Mouse (Mus musculus) ES-E14 (cell line): ENCODE results near the gene F2rl1. TPM values are rescaled to one million over a fixed set of nuclear protein-coding genes. Genes with fewer than 3 reads are reported as not detected.

ENCODE experiments used
- DNase-seq: peaks from one replicate; pipeline ENCODE4 v3.0.0-alpha.2; 2013; ENCODE audit warnings: low read depth, low spot score
- H3K27ac ChIP-seq: 2 replicates; pipeline ENCODE4 v1.5.1; 2012; ENCODE audit warnings: low read depth, mild to moderate bottlenecking, low read length, moderate library complexity, mixed read lengths; ENCODE audit not compliant: poor library complexity, insufficient read depth, severe bottlenecking
- H3K36me3 ChIP-seq: 2 replicates; pipeline ENCODE4 v1.6.1; 2012; ENCODE audit warnings: mild to moderate bottlenecking, low read length, moderate library complexity, mixed read lengths; ENCODE audit not compliant: control insufficient read depth, poor library complexity, insufficient read depth, severe bottlenecking
- H3K4me1 ChIP-seq, 2 experiments: fragments of 150-350 bp in 1 of 2; sonication (generic) in 1 of 2; 2 replicates each; pipeline ENCODE4 v1.6.1; 2012; ENCODE audit warnings: low read length in 2 of 2, mild to moderate bottlenecking in 1 of 2, mixed read lengths in 1 of 2; ENCODE audit not compliant: control insufficient read depth in 2 of 2, insufficient read depth in 2 of 2, poor library complexity in 1 of 2
- H3K4me3 ChIP-seq, 2 experiments: fragments of 150-350 bp in 1 of 2; sonication (generic) in 1 of 2; 2 replicates each; pipeline ENCODE4 v1.5.1; 2012; ENCODE audit warnings: low read length in 2 of 2, low read depth in 1 of 2, mild to moderate bottlenecking in 1 of 2, mixed read lengths in 1 of 2; ENCODE audit not compliant: insufficient read depth in 1 of 2, poor library complexity in 1 of 2, severe bottlenecking in 1 of 2
- H3K9ac ChIP-seq: 2 replicates; pipeline ENCODE4 v1.6.1; 2012; ENCODE audit warnings: low read depth, mild to moderate bottlenecking, low read length, mixed read lengths; ENCODE audit not compliant: poor library complexity, insufficient read depth, severe bottlenecking
- H3K9me3 ChIP-seq: fragments of 150-350 bp; sonication (generic); 2 replicates; pipeline ENCODE4 v1.6.1; 2012; ENCODE audit warnings: low read depth, mild to moderate bottlenecking, low read length; ENCODE audit not compliant: control insufficient read depth, insufficient read depth
- CHD2 ChIP-seq: IDR thresholded peaks from 2 replicates; pipeline ENCODE4 v1.6.1; 2014; ENCODE audit warnings: mild to moderate bottlenecking, low read depth, low read length, inconsistent platforms
- HCFC1 ChIP-seq: IDR thresholded peaks from 2 replicates; pipeline ENCODE4 v1.6.1; 2012; ENCODE audit warnings: low read length, inconsistent platforms, borderline replicate concordance; ENCODE audit not compliant: insufficient read depth
- MAFK ChIP-seq: IDR thresholded peaks from 2 replicates; pipeline ENCODE4 v1.6.1; 2014; ENCODE audit warnings: mild to moderate bottlenecking, low read depth, low read length, inconsistent platforms; ENCODE audit not compliant: insufficient read depth
- ZC3H11A ChIP-seq: IDR thresholded peaks from 2 replicates; pipeline ENCODE4 v1.6.1; 2012; ENCODE audit warnings: low read depth, mild to moderate bottlenecking, inconsistent platforms, low read length, borderline replicate concordance
- ZNF384 ChIP-seq: IDR thresholded peaks from 2 replicates; pipeline ENCODE4 v1.6.1; 2012; ENCODE audit warnings: low read depth, low read length, inconsistent platforms
- in situ Hi-C, 2 experiments: fragments of 600-800 bp; cut with MboI; formaldehyde crosslinking; loops; one replicate each; pipeline ENCODE4 v1.15.1; 2025; ENCODE audit warnings: low sequenced_read_pairs in 2 of 2, inconsistent platforms in 1 of 2; ENCODE audit not compliant: unreplicated experiment in 2 of 2
- total RNA-seq: library from RNA; depleted of rRNA; stranded (reverse); fragments of 300-350 nt; gene quantifications from 2 replicates; pipeline ENCODE4 v1.2.3, GENCODE M21; 2012; rRNA removed

F2rl1 gene
- total RNA-seq = 51.7 and 107 TPM in 2 replicates

GRCm38 (mm10) chr13:95524674-95525491 is at the start of gene F2rl1:
TSS of gene F2rl1 (minus strand) at chr13:95525227.
- H3K4me3 ChIP-seq = peak within 1 kb of the TSS; percentile 70 to 95
- H3K4me1 ChIP-seq = peaks cover 17 to 20% of the 10 kb centered on the region in 2 experiments
- H3K27ac ChIP-seq = no peak within 1 kb of the TSS; the same call in 1 of the 2 replicates
- TF ChIP-seq ZNF384 = no peak
- no peak for TF ChIP-seq MAFK
- no peak for TF ChIP-seq HCFC1
- TF ChIP-seq ZC3H11A = no peak
- no peak for TF ChIP-seq CHD2
- no peaks in the 10 kb centered on the region for H3K36me3 ChIP-seq
- peak within 1 kb of the TSS; percentile 66 for H3K9ac ChIP-seq
- no peaks in the 10 kb centered on the region for H3K9me3 ChIP-seq
- in situ Hi-C loops = no loop called here
- DNase-seq = peak; percentile 77

- no peak for TF ChIP-seq ZNF384
- no peak for TF ChIP-seq CHD2
- TF ChIP-seq ZC3H11A = no peak
- TF ChIP-seq HCFC1 = no peak
- no peak for TF ChIP-seq MAFK
- no peak overlapping the region for H3K27ac ChIP-seq
- H3K4me1 ChIP-seq = no peaks in the 10 kb centered on the region
- H3K9me3 ChIP-seq = no peaks in the 10 kb centered on the region
- in situ Hi-C loops = loop anchor here in 1 of 2 experiments (25.0 kb wide), 1 partner anchor 391 kb away; no protein-coding TSS in a partner anchor
- H3K4me3 ChIP-seq = no peak overlapping the region
- no peaks in the 10 kb centered on the region for H3K36me3 ChIP-seq
- H3K9ac ChIP-seq = no peak overlapping the region
- DNase-seq = no peak
Observed at GRCm38 (mm10) chr13:95570877-95571276, 45.9 kb upstream of the F2rl1 start.

GRCm38 (mm10) chr13:95569326-95569725 is 44.3 kb upstream of the F2rl1 start:
- no peaks in the 10 kb centered on the region for H3K9me3 ChIP-seq

GRCm38 (mm10) chr13:95568336-95568735 is 43.3 kb upstream of the F2rl1 start:
- no peak for DNase-seq
- TF ChIP-seq ZNF384 (no peak), HCFC1 (no peak), ZC3H11A (no peak), MAFK (no peak), CHD2 (no peak)
- H3K9ac ChIP-seq = no peak overlapping the region
- in situ Hi-C loops = loop anchor here in 1 of 2 experiments (25.0 kb wide), 1 partner anchor 394 kb away; no protein-coding TSS in a partner anchor
- no peaks in the 10 kb centered on the region for H3K36me3 ChIP-seq
- H3K4me3 ChIP-seq = no peak overlapping the region
- no peaks in the 10 kb centered on the region for H3K4me1 ChIP-seq
- H3K27ac ChIP-seq = no peak overlapping the region
- H3K9me3 ChIP-seq = no peaks in the 10 kb centered on the region

More at GRCm38 (mm10) chr13:95569326-95569725, 44.3 kb upstream of the F2rl1 start:
- no peak for DNase-seq
- H3K27ac ChIP-seq = no peak overlapping the region
- TF ChIP-seq HCFC1 (no peak), ZC3H11A (no peak), ZNF384 (no peak), MAFK (no peak), CHD2 (no peak)
- H3K4me1 ChIP-seq = no peaks in the 10 kb centered on the region
- no peak overlapping the region for H3K9ac ChIP-seq
- H3K36me3 ChIP-seq = no peaks in the 10 kb centered on the region
- H3K4me3 ChIP-seq = no peak overlapping the region
- in situ Hi-C loops = loop anchor here in 1 of 2 experiments (25.0 kb wide), 1 partner anchor 393 kb away; no protein-coding TSS in a partner anchor
